Mouse (Mus musculus) ES-Bruce4 (cell line): ENCODE measurements around the gene Slc25a47. TPM values are rescaled to one million over a fixed set of nuclear protein-coding genes. Genes with fewer than 3 reads are reported as not detected.

Experiments used
- H3K27ac ChIP-seq: 2 replicates; pipeline ENCODE4 v1.5.1; 2012; ENCODE audit warnings: low read length, inconsistent platforms; ENCODE audit not compliant: insufficient read depth
- H3K27me3 ChIP-seq: 2 replicates; pipeline ENCODE4 v1.6.1; 2012; ENCODE audit warnings: mild to moderate bottlenecking, low read length, inconsistent platforms; ENCODE audit not compliant: control insufficient read depth, poor library complexity, insufficient read depth, severe bottlenecking
- H3K36me3 ChIP-seq: 2 replicates; pipeline ENCODE4 v1.6.1; 2012; ENCODE audit warnings: inconsistent platforms, mild to moderate bottlenecking, low read length, moderate library complexity; ENCODE audit not compliant: control insufficient read depth, poor library complexity, insufficient read depth, severe bottlenecking
- H3K4me1 ChIP-seq: one replicate; pipeline ENCODE4 v1.8.1; 2011; ENCODE audit warnings: low read length; ENCODE audit not compliant: control insufficient read depth, insufficient read depth
- H3K4me3 ChIP-seq: 2 replicates; pipeline ENCODE4 v1.5.1; 2011; ENCODE audit warnings: low read depth, mild to moderate bottlenecking, low read length
- H3K9ac ChIP-seq: 2 replicates; pipeline ENCODE4 v1.6.1; 2012; ENCODE audit warnings: low read depth, mild to moderate bottlenecking, inconsistent platforms; ENCODE audit not compliant: poor library complexity, severe bottlenecking
- H3K9me3 ChIP-seq: replicated peaks from 2 replicates; pipeline ENCODE4 v1.6.1; 2012; ENCODE audit warnings: mild to moderate bottlenecking, low read length, inconsistent platforms; ENCODE audit not compliant: control insufficient read depth, poor library complexity, insufficient read depth, severe bottlenecking
- CTCF ChIP-seq: IDR thresholded peaks from one replicate; pipeline ENCODE4 v1.8.1; 2011; ENCODE audit warnings: low read depth, low read length
- EP300 ChIP-seq: IDR thresholded peaks from 2 replicates; pipeline ENCODE4 v1.6.1; 2011; ENCODE audit warnings: low read depth, low read length; ENCODE audit not compliant: insufficient read depth
- POLR2A ChIP-seq: IDR thresholded peaks from one replicate; pipeline ENCODE4 v1.8.1; 2011; ENCODE audit warnings: low read length; ENCODE audit not compliant: insufficient read depth
- polyA plus RNA-seq: library from polyadenylated mRNA; stranded (reverse); fragments of >200 nt; gene quantifications from 2 replicates; pipeline ENCODE4 v1.2.4, GENCODE M21; 2011; ENCODE audit warnings: low read depth; ENCODE audit not compliant: missing spikeins, insufficient read depth, insufficient read length

Slc25a47 gene
- 3.0 and 3.6 TPM in 2 replicates for polyA plus RNA-seq

- no peaks in the 10 kb centered on the region for H3K36me3 ChIP-seq
- H3K9me3 ChIP-seq, result no peaks in the 10 kb centered on the region
- peak within 1 kb of the TSS; percentile 65 for H3K9ac ChIP-seq
- H3K27me3 ChIP-seq, result no peaks in the 10 kb centered on the region
- 0 out of 2 replicates have a peak, but pooled peaks have one; percentile 12 for TF ChIP-seq EP300
- no peak for TF ChIP-seq POLR2A
- peak within 1 kb of the TSS; percentile 82 for H3K4me3 ChIP-seq
- no peaks in the 10 kb centered on the region for H3K4me1 ChIP-seq
- no peak within 1 kb of the TSS for H3K27ac ChIP-seq
These were observed at the start of gene Slc25a47, which contains the start of gene Slc25a29 for GRCm38 (mm10) chr12:108835840-108836409. TSS of gene Slc25a47 (plus strand) at chr12:108836046. TSS of gene Slc25a29 (minus strand) at chr12:108835883.

- Histone ChIP-seq H3K27me3 (no peaks in the 10 kb centered on the region), H3K9ac (no peak overlapping the region), H3K36me3 (no peaks in the 10 kb centered on the region), H3K27ac (no peak overlapping the region), H3K4me1 (no peaks in the 10 kb centered on the region), H3K4me3 (no peak overlapping the region), H3K9me3 (no peaks in the 10 kb centered on the region)
- TF ChIP-seq CTCF (no peak), EP300 (no peak), POLR2A (no peak)
These were observed 48.5 kb upstream of the Slc25a47 start for GRCm38 (mm10) chr12:108787329-108787728.

- no peaks in the 10 kb centered on the region for H3K9me3 ChIP-seq
- TF ChIP-seq EP300, result no peak
- TF ChIP-seq POLR2A, result no peak
- no peak for TF ChIP-seq CTCF
- peak overlapping the region; percentile 29 for H3K27ac ChIP-seq
- H3K4me1 ChIP-seq, result no peaks in the 10 kb centered on the region
- H3K4me3 ChIP-seq, result peak overlapping the region; percentile 77
- H3K27me3 ChIP-seq, result no peaks in the 10 kb centered on the region
- peak overlapping the region; percentile 96 for H3K9ac ChIP-seq
- peaks cover 11% of the 10 kb centered on the region for H3K36me3 ChIP-seq
These were observed 43.7 kb upstream of the Slc25a47 start for GRCm38 (mm10) chr12:108792152-108792545.

GRCm38 (mm10) chr12:108792546-108793452, 43.0 kb upstream of the Slc25a47 start, which contains the start of gene Yy1:
TSS of gene Yy1 (plus strand) at chr12:108792973.
- Histone ChIP-seq H3K4me3 (peak within 1 kb of the TSS; percentile 100), H3K4me1 (no peaks in the 10 kb centered on the region)

DNA sequence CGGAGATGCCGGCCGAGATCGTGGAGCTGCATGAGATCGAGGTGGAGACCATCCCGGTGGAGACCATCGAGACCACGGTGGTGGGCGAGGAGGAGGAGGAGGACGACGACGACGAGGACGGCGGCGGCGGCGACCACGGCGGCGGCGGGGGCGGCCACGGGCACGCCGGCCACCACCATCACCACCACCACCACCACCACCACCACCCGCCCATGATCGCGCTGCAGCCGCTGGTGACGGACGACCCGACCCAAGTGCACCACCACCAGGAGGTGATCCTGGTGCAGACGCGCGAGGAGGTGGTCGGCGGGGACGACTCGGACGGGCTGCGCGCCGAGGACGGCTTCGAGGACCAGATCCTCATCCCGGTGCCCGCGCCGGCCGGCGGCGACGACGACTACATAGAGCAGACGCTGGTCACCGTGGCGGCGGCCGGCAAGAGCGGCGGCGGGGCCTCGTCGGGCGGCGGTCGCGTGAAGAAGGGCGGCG, 42.3 kb upstream of the Slc25a47 start:
- peak overlapping the region; percentile 48 for H3K27ac ChIP-seq
- TF ChIP-seq EP300, result no peak
- no peak for TF ChIP-seq POLR2A
- no peak for TF ChIP-seq CTCF

More at GRCm38 (mm10) chr12:108792546-108793452, 43.0 kb upstream of the Slc25a47 start, which contains the start of gene Yy1:
- Histone ChIP-seq H3K27me3 (no peaks in the 10 kb centered on the region), H3K9me3 (no peaks in the 10 kb centered on the region), H3K36me3 (peaks cover 13% of the 10 kb centered on the region), H3K27ac (peak within 1 kb of the TSS; percentile 48), H3K9ac (peak within 1 kb of the TSS; percentile 99)
- TF ChIP-seq EP300 (no peak), POLR2A (peak; percentile 51)

More for the DNA sequence above, 42.3 kb upstream of the Slc25a47 start:
- H3K4me1 ChIP-seq, result no peaks in the 10 kb centered on the region
- H3K4me3 ChIP-seq, result peak overlapping the region; percentile 100
- no peaks in the 10 kb centered on the region for H3K9me3 ChIP-seq
- peak overlapping the region; percentile 99 for H3K9ac ChIP-seq
- no peaks in the 10 kb centered on the region for H3K27me3 ChIP-seq
- H3K36me3 ChIP-seq, result peaks cover 13% of the 10 kb centered on the region
